Mouse (Mus musculus) midbrain, embryonic 16.5 days (tissue): ENCODE measurements around the gene Adgrl3. TPM values are rescaled to one million over a fixed set of nuclear protein-coding genes. Genes with fewer than 3 reads are reported as not detected.
A peak's percentile ranks its signal among the peaks of the same experiment; 100 is the strongest.

Source experiments
- ATAC-seq: fragments of 200-750 bp; cut with Nextera tagmentation; 2 replicates; pipeline ENCODE4 v1.8.0; 2017; ENCODE audit warnings: moderate TSS enrichment
- H3K27ac ChIP-seq: fragments of 300-500 bp; sonication (generic); 2 replicates; pipeline ENCODE4 v1.5.1; 2014; ENCODE audit warnings: mild to moderate bottlenecking, low read length, mixed read lengths
- H3K27me3 ChIP-seq: fragments of 300-500 bp; sonication (generic); 2 replicates; pipeline ENCODE4 v1.6.1; 2014; ENCODE audit warnings: low read depth, low read length, mixed read lengths; ENCODE audit not compliant: control insufficient read depth, insufficient read depth
- H3K36me3 ChIP-seq: fragments of 300-500 bp; sonication (generic); 2 replicates; pipeline ENCODE4 v1.6.1; 2014; ENCODE audit warnings: mild to moderate bottlenecking, low read length, moderate library complexity, mixed read lengths; ENCODE audit not compliant: control insufficient read depth, insufficient read depth
- H3K4me1 ChIP-seq: fragments of 300-500 bp; sonication (generic); 2 replicates; pipeline ENCODE4 v1.6.1; 2014; ENCODE audit warnings: mild to moderate bottlenecking, low read length, mixed read lengths; ENCODE audit not compliant: control insufficient read depth, insufficient read depth
- H3K4me2 ChIP-seq: fragments of 300-500 bp; sonication (generic); 2 replicates; pipeline ENCODE4 v1.6.1; 2014; ENCODE audit warnings: mild to moderate bottlenecking, low read length, mixed read lengths
- H3K4me3 ChIP-seq: fragments of 300-500 bp; sonication (generic); 2 replicates; pipeline ENCODE4 v1.5.1; 2014; ENCODE audit warnings: low read depth, mild to moderate bottlenecking, low read length, moderate library complexity, mixed read lengths
- H3K9ac ChIP-seq: fragments of 300-500 bp; sonication (generic); 2 replicates; pipeline ENCODE4 v1.6.1; 2014; ENCODE audit warnings: low read depth, low read length, mixed read lengths
- H3K9me3 ChIP-seq: fragments of 300-500 bp; sonication (generic); replicated peaks from 2 replicates; pipeline ENCODE4 v1.6.1; 2014; ENCODE audit warnings: mild to moderate bottlenecking, low read length, mixed read lengths; ENCODE audit not compliant: control insufficient read depth, poor library complexity, severe bottlenecking
- WGBS: fragments of 180-500 bp; shearing (Covaris S2); extraction: QIAGEN DNeasy Blood & Tissue Kit; methylation state at CpG from one replicate; pipeline ENCODE4 v1.1.7; 2014; 5-methylcytosine and 5-hydroxymethylcytosine counted together
- polyA plus RNA-seq: library from polyadenylated mRNA; unstranded; fragments of >200 nt; fragmentation: Nextera tagmentation; extraction: Ambion mirVana; gene quantifications from 2 replicates; pipeline ENCODE4 v1.2.1, GENCODE M21; 2015

The Adgrl3 gene
- polyA plus RNA-seq, 1 experiment from 2014 or later, result 68.4 TPM

DNA sequence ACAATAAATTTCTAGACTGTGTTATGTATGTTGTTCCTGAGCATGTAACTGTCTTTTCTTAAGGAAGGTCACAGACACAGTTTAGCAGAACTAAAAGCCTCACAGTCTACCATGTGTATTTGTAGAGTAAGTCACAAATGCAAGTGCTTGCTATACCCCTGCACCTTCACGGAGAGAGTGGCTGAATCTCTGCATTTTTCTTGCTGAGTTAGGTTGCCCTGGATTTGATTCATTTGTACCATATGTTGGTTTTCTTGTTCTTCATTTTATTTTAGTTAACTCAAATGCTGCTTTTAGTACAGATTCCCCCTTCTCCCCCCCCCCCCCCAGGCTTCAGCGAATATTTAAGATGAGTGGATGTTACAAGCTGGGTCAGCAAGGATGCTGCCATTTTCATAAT is 68.7 kb downstream of the Adgrl3 start:
- Histone ChIP-seq H3K36me3 (no peaks in the 10 kb centered on the region), H3K9ac (no peak overlapping the region), H3K27ac (no peak overlapping the region), H3K9me3 (no peaks in the 10 kb centered on the region), H3K4me2 (no peak overlapping the region), H3K27me3 (no peaks in the 10 kb centered on the region), H3K4me3 (no peak overlapping the region), H3K4me1 (no peaks in the 10 kb centered on the region; the same call in 1 of the 2 replicates)
- WGBS, result 68% methylated on average over 2 of the region's 2 CpGs
- no peak for ATAC-seq

DNA sequence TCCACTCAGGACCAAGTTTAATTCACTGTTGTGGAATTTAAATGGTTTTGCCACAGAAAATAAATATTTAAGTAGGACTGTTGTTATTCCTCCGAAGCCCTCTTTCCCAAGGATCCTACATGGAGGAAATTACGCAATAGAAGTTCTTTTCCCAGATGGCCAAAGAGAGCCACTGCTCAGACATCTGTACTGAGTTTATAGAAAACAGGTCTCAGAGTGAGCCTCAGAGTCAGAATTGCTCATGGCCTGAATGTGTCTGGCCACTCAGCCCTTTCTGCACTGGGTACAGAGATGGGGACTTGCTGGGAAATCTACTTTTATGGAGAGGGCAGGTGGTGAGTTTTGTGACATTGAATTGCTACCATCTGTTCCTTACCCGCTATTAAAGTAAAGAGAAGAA is 74.7 kb downstream of the Adgrl3 start:
- Histone ChIP-seq H3K27ac (no peak overlapping the region), H3K4me1 (no peaks in the 10 kb centered on the region), H3K36me3 (no peaks in the 10 kb centered on the region), H3K27me3 (no peaks in the 10 kb centered on the region), H3K9ac (no peak overlapping the region), H3K4me3 (no peak overlapping the region), H3K4me2 (no peak overlapping the region), H3K9me3 (no peaks in the 10 kb centered on the region)
- WGBS, result 80% methylated on average over 3 of the region's 3 CpGs
- no peak for ATAC-seq

DNA sequence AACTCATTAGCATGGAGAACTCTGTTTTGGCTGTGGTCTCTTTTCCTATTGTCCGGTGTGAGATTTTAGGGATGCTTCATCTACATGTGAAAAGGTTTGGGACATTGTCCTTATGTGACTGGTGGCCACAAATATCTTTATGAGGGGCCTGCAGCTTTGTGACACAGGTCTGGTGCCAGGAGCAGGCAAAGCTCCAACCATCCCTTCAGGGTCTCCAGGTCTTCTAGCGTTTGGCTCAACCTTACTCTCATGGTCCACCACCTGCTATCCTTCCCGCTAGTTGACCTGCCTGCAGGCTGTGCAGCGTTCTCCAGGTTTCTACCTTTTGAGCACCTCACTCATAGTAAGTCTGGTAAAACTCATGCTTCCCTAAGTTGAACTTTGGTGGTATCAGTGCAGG is 77.2 kb downstream of the Adgrl3 start:
- over 99% methylated on average over 4 of the region's 4 CpGs for whole genome bisulfite sequencing
- H3K27me3 ChIP-seq, result no peaks in the 10 kb centered on the region
- H3K27ac ChIP-seq, result no peak overlapping the region
- no peaks in the 10 kb centered on the region for H3K36me3 ChIP-seq
- no peak for ATAC-seq
- peaks cover 2% of the 10 kb centered on the region; the same call in 1 of the 2 replicates for H3K4me1 ChIP-seq
- no peak overlapping the region for H3K9ac ChIP-seq
- H3K4me3 ChIP-seq, result no peak overlapping the region
- H3K4me2 ChIP-seq, result no peak overlapping the region
- no peaks in the 10 kb centered on the region for H3K9me3 ChIP-seq

DNA sequence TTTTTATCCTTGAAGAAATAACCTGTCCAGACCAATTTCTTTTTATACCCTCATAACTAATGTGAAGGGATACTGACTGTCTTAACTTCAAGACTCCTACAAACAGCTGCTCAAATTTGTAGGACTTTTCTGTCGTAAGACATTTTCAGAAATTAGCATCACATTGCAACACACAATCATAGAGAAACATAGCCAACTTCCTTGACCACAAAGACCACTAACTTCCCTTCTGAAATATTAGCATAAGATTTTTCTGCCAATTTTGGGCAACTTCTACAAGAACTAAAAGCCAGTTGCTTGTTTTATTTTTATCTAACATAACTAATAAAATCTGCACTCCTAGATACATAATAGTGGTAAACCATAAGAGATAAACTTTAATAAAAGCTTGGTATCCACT is 87.5 kb downstream of the Adgrl3 start:
- ATAC-seq, result no peak
- Histone ChIP-seq H3K9ac (no peak overlapping the region), H3K4me3 (no peak overlapping the region), H3K27ac (no peak overlapping the region), H3K27me3 (no peaks in the 10 kb centered on the region), H3K4me1 (no peaks in the 10 kb centered on the region), H3K9me3 (no peaks in the 10 kb centered on the region), H3K4me2 (no peak overlapping the region), H3K36me3 (no peaks in the 10 kb centered on the region)
- WGBS, result 87% methylated on average over 1 of the region's 1 CpGs

DNA sequence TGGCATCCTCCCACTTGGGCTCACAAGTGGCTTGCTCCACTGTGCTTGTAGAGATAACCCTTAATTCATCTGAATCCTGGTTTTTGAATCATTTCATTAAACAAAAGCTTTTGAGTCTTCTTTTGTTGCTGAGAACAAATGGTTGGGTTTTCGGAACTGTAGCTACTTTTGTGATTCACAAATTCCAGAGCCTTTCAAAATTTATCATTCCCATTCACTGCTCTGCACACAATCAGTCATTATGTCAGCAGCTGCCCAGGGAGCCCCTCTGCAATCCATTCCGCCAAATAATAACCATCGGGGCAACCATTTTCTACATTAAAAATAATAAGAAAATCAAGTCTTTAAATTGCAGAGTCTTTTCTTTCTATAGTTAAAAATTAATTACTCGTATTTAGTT is 104.5 kb downstream of the Adgrl3 start:
- H3K4me2 ChIP-seq, result no peak overlapping the region
- H3K9ac ChIP-seq, result no peak overlapping the region
- H3K36me3 ChIP-seq, result no peaks in the 10 kb centered on the region
- H3K27me3 ChIP-seq, result no peaks in the 10 kb centered on the region
- H3K4me1 ChIP-seq, result no peaks in the 10 kb centered on the region
- H3K9me3 ChIP-seq, result no peaks in the 10 kb centered on the region
- H3K27ac ChIP-seq, result no peak overlapping the region
- H3K4me3 ChIP-seq, result no peak overlapping the region
- ATAC-seq, result no peak
- 51% methylated on average over 4 of the region's 4 CpGs for WGBS

DNA sequence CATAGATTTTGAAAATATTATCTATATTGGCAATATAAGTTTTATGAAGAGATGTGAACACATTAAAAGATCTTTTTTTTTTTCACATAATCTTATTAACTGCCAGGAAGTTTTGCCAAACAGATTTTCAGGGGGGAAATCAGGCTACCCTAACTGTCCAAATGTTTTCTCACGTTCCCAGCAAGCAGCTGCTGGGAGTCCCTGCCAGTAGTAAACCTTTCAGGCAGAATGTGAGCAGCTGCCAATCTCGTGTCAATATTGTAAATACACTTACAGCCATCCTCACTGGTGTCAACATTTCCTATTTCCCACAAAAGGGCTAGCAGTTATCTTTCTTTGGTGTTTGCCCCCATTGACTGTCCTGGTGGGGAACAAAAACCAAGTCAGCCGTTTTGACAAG is 107.7 kb downstream of the Adgrl3 start:
- H3K27me3 ChIP-seq, result no peaks in the 10 kb centered on the region
- WGBS, result 39% methylated on average over 3 of the region's 3 CpGs
- H3K36me3 ChIP-seq, result no peaks in the 10 kb centered on the region
- no peaks in the 10 kb centered on the region for H3K4me1 ChIP-seq
- H3K4me2 ChIP-seq, result no peak overlapping the region
- H3K4me3 ChIP-seq, result no peak overlapping the region
- no peak for ATAC-seq
- no peak overlapping the region for H3K9ac ChIP-seq
- no peak overlapping the region for H3K27ac ChIP-seq
- no peaks in the 10 kb centered on the region for H3K9me3 ChIP-seq

DNA sequence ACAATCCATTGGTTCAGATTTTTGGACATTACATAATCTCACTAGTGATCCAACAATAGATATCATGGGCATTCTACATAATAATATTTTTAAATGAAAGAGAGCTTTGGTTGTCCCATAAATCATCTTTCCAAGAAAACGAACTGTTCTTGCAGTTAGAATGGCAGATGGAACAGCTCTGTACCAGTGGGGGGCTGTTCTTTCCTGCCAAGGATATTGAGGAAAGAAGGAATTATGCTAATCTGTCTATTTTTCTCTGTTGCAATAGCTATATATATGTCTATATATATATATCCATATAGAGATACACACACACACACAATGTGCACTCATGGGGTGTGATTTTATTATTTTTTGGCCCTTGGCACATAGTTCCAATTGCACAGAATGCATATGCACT is 116.5 kb downstream of the Adgrl3 start:
- Histone ChIP-seq H3K4me1 (no peaks in the 10 kb centered on the region), H3K27me3 (no peaks in the 10 kb centered on the region), H3K4me3 (no peak overlapping the region), H3K4me2 (no peak overlapping the region), H3K36me3 (no peaks in the 10 kb centered on the region), H3K9me3 (no peaks in the 10 kb centered on the region), H3K27ac (no peak overlapping the region), H3K9ac (no peak overlapping the region)
- 62% methylated on average over 1 of the region's 1 CpGs for WGBS
- ATAC-seq, result no peak

DNA sequence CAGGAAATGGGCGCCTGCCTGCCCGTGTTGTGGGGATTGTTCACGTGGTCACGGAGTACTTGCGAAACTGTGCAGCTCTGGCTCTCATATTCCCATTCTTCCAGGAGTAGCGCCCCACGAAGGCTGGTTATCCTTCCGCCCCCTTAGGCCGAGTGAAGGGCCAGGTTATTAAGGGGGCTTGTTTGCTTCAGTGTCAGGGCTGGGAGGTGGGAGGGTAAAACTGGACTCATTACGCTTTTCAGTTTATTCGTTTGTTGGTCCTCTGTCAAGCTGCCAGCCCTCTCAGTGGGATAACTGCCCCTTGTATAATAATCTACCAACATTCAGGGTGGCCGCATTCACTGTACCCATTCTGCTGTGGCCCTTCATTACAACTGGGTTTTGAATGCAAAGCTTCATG is 135.9 kb downstream of the Adgrl3 start:
- no peak overlapping the region for H3K4me3 ChIP-seq
- 23% methylated on average over 12 of the region's 12 CpGs for WGBS
- H3K36me3 ChIP-seq, result no peaks in the 10 kb centered on the region
- no peaks in the 10 kb centered on the region for H3K9me3 ChIP-seq
- peaks cover 7% of the 10 kb centered on the region for H3K4me1 ChIP-seq
- H3K9ac ChIP-seq, result no peak overlapping the region
- H3K27ac ChIP-seq, result no peak overlapping the region
- peak; percentile 67; the same call in 1 of the 2 replicates for ATAC-seq
- H3K4me2 ChIP-seq, result peak overlapping the region; percentile 7; the same call in 1 of the 2 replicates
- H3K27me3 ChIP-seq, result no peaks in the 10 kb centered on the region

DNA sequence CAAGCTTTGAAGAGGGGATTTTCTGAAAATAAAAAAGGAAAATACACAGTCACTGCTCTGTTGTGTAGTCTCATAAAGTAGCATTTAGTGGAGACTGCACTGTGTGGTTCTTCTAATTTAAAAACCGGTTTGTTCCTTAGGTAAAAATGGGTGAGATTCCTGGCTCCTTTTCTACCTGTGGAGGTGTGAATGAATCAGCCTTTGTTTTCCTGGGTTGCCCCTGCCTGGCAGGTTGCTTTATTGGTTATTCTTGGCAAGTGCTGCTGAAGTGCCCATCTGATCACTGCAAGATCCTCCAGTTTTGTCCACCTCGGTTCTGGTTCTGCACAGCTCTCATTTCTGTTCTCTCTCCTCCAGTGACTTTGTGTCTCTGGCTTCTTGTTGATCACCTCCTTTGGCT is 136.3 kb downstream of the Adgrl3 start:
- Histone ChIP-seq H3K4me2 (no peak overlapping the region), H3K4me3 (no peak overlapping the region), H3K27ac (no peak overlapping the region), H3K27me3 (no peaks in the 10 kb centered on the region), H3K9me3 (no peaks in the 10 kb centered on the region), H3K9ac (no peak overlapping the region), H3K36me3 (no peaks in the 10 kb centered on the region), H3K4me1 (peaks cover 7% of the 10 kb centered on the region)
- 9% methylated on average over 2 of the region's 2 CpGs for WGBS
- ATAC-seq, result peak; percentile 11; the same call in 1 of the 2 replicates

DNA sequence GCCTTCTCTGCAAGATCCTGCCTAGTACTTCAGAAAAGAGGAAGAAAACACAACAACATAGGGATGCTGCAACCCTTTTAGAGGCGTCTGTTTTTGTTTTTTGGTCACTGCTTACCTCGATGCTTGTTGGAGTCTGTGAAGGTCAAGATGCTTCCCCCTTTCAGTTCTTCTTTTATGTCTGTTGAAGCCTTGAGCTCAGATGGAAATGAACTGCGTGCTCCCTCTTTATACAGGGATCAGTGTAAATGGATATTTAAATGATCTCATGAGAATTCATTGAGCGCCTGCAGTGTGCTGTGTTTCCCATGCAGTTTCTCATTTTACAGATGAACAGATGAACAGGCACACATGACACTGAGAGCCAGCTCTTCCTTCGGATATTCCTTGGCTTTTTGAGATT is 136.9 kb downstream of the Adgrl3 start:
- no peak overlapping the region for H3K27ac ChIP-seq
- 0 out of 2 replicates have a peak, but pooled peaks have one; percentile 20 for ATAC-seq
- WGBS, result 12% methylated on average over 5 of the region's 5 CpGs

More for the DNA sequence above, 136.9 kb downstream of the Adgrl3 start:
- Histone ChIP-seq H3K9ac (no peak overlapping the region), H3K27me3 (no peaks in the 10 kb centered on the region), H3K4me2 (no peak overlapping the region), H3K4me1 (peaks cover 7% of the 10 kb centered on the region), H3K9me3 (no peaks in the 10 kb centered on the region), H3K36me3 (no peaks in the 10 kb centered on the region), H3K4me3 (no peak overlapping the region)
